Mouse (Mus musculus): Measurements from ENCODE around the gene Vps9d1. TPM values are rescaled to one million over a fixed set of nuclear protein-coding genes. Genes with fewer than 3 reads are reported as not detected.
"Not testable (repeated sequence)": the region's sequence is repeated elsewhere in the genome, so short reads cannot be mapped to it uniquely, and the experiment has no call there.

Vps9d1 gene
- polyA plus RNA-seq, 1 experiment from 2014 or later = 5.6 TPM

- ATAC-seq (ENCODE audit: low read depth) = no peak
- no peaks in the 10 kb centered on the region for H3K4me1 ChIP-seq (ENCODE audit: control insufficient read depth, low read depth, low read length)
- H3K36me3 ChIP-seq (ENCODE audit: control insufficient read depth, insufficient read depth) = peaks cover 15% of the 10 kb centered on the region
- no peak overlapping the region for H3K27ac ChIP-seq (ENCODE audit: low read length)
- H3K9ac ChIP-seq (ENCODE audit: low read depth, low read length) = no peak overlapping the region
- WGBS (ENCODE audit: insufficient replicate concordance) = 76% methylated on average over 7 of the region's 7 CpGs
- H3K4me3 ChIP-seq (ENCODE audit: low read depth, low read length) = no peak overlapping the region
- no peaks in the 10 kb centered on the region for H3K27me3 ChIP-seq (ENCODE audit: control insufficient read depth, insufficient read depth, low read depth, low read length)
- no peak overlapping the region for H3K4me2 ChIP-seq (ENCODE audit: low read depth, low read length)
- H3K9me3 ChIP-seq (replicated peaks; ENCODE audit: control insufficient read depth, low read length) = no peaks in the 10 kb centered on the region
Observed at GRCm38 (mm10) chr8:123283991-123284390, 29.8 kb upstream of the Vps9d1 start.

DNA sequence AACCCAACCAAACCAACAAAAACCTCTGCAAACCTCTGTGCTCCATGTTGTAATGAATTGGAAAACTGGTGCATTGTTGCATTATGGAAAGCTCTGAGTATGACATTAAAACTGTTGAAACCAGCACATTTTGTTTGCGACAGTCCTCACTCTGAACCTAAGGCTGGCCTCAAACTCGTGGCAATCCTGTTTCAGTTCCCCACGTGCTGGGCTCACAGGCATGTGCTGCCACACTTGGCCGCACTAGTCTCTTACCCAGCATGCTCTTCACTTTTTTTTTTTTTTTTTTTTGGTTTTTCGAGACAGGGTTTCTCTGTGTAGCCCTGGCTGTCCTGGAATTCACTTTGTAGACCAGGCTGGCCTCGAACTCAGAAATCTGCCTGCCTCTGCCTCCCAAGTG is 28.8 kb upstream of the Vps9d1 start:
- H3K9me3 ChIP-seq (replicated peaks; ENCODE audit: control insufficient read depth, low read length); H3K27me3 ChIP-seq (ENCODE audit: control insufficient read depth, insufficient read depth, low read depth, low read length); ATAC-seq (ENCODE audit: low read depth); H3K4me3 ChIP-seq (ENCODE audit: low read depth, low read length); H3K4me1 ChIP-seq (ENCODE audit: control insufficient read depth, low read depth, low read length); H3K27ac ChIP-seq (ENCODE audit: low read length); H3K9ac ChIP-seq (ENCODE audit: low read depth, low read length); H3K4me2 ChIP-seq (ENCODE audit: low read depth, low read length): not testable (repeated sequence)
- 69% methylated on average over 5 of the region's 6 CpGs for WGBS (ENCODE audit: insufficient replicate concordance)
- peaks cover 15% of the 10 kb centered on the region for H3K36me3 ChIP-seq (ENCODE audit: control insufficient read depth, insufficient read depth)

DNA sequence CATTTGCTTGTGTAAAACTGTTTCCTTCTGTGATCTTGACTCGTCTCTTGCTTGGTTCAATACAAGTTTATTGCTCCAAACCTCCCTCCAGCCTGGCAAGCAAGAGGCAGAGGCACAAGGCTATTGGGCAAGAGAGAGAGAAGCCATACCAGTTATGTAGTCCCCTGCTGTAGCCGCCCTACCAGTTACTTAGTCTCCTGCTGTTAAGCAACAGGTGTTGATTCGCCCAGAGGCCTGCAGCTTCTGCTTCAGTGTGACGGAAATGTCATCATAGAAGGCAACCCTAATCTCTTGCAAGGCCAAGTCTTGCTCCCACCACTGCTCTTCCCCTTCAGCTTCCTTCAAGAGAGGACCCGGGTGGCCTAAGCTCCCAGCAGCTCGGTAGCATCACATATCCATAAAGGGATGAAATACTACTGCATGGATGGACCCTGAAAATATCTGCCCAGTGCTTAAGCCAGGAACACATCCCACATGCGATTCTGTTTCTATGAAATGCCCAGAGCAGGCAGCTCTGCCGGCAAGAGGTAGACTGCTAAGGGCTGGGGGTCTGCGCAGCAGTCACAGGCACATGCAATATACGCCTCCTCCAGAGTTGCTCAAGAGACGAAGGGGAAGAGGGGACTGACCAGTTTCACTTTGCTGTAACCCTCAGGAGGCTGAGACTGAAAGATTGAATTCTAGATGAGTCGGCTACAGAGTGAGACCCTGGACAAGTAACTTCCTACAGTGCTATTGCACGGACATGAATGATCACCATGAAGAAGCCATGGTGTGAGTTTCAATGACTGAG is 26.4 kb upstream of the Vps9d1 start:
- H3K9ac ChIP-seq (ENCODE audit: low read depth, low read length) = no peak overlapping the region
- WGBS (ENCODE audit: insufficient replicate concordance) = 72% methylated on average over 13 of the region's 13 CpGs
- H3K4me3 ChIP-seq (ENCODE audit: low read depth, low read length) = peak overlapping the region; percentile 33
- peak; percentile 58 for ATAC-seq (ENCODE audit: low read depth)
- H3K9me3 ChIP-seq (replicated peaks; ENCODE audit: control insufficient read depth, low read length) = no peaks in the 10 kb centered on the region
- peaks cover 15% of the 10 kb centered on the region for H3K36me3 ChIP-seq (ENCODE audit: control insufficient read depth, insufficient read depth)
- H3K4me2 ChIP-seq (ENCODE audit: low read depth, low read length) = no peak overlapping the region
- H3K4me1 ChIP-seq (ENCODE audit: control insufficient read depth, low read depth, low read length) = no peaks in the 10 kb centered on the region
- no peaks in the 10 kb centered on the region for H3K27me3 ChIP-seq (ENCODE audit: control insufficient read depth, insufficient read depth, low read depth, low read length)
- peak overlapping the region; percentile 60 for H3K27ac ChIP-seq (ENCODE audit: low read length)

GRCm38 (mm10) chr8:123279828-123280227 is 25.7 kb upstream of the Vps9d1 start:
- Histone ChIP-seq H3K4me3 (ENCODE audit: low read depth, low read length) (no peak overlapping the region), H3K4me2 (ENCODE audit: low read depth, low read length) (no peak overlapping the region), H3K9me3 (replicated peaks; ENCODE audit: control insufficient read depth, low read length) (no peaks in the 10 kb centered on the region), H3K27ac (ENCODE audit: low read length) (no peak overlapping the region; the same call in 1 of the 2 replicates), H3K9ac (ENCODE audit: low read depth, low read length) (no peak overlapping the region), H3K27me3 (ENCODE audit: control insufficient read depth, insufficient read depth, low read depth, low read length) (no peaks in the 10 kb centered on the region), H3K4me1 (ENCODE audit: control insufficient read depth, low read depth, low read length) (no peaks in the 10 kb centered on the region), H3K36me3 (ENCODE audit: control insufficient read depth, insufficient read depth) (peaks cover 15% of the 10 kb centered on the region)
- WGBS (ENCODE audit: insufficient replicate concordance) = 69% methylated on average over 4 of the region's 4 CpGs
- no peak for ATAC-seq (ENCODE audit: low read depth)

- ATAC-seq (ENCODE audit: low read depth) = no peak
- no peak overlapping the region for H3K4me2 ChIP-seq (ENCODE audit: low read depth, low read length)
- no peaks in the 10 kb centered on the region for H3K27me3 ChIP-seq (ENCODE audit: control insufficient read depth, insufficient read depth, low read depth, low read length)
- H3K27ac ChIP-seq (ENCODE audit: low read length) = no peak overlapping the region
- no peaks in the 10 kb centered on the region for H3K9me3 ChIP-seq (replicated peaks; ENCODE audit: control insufficient read depth, low read length)
- no peak overlapping the region for H3K9ac ChIP-seq (ENCODE audit: low read depth, low read length)
- H3K36me3 ChIP-seq (ENCODE audit: control insufficient read depth, insufficient read depth) = peaks cover 22% of the 10 kb centered on the region
- no peaks in the 10 kb centered on the region for H3K4me1 ChIP-seq (ENCODE audit: control insufficient read depth, low read depth, low read length)
- no peak overlapping the region for H3K4me3 ChIP-seq (ENCODE audit: low read depth, low read length)
- WGBS (ENCODE audit: insufficient replicate concordance) = 75% methylated on average over 7 of the region's 7 CpGs
Observed at GRCm38 (mm10) chr8:123278445-123278844, 24.3 kb upstream of the Vps9d1 start.

GRCm38 (mm10) chr8:123275096-123275495 is 20.9 kb upstream of the Vps9d1 start:
- Histone ChIP-seq H3K4me1 (ENCODE audit: control insufficient read depth, low read depth, low read length) (no peaks in the 10 kb centered on the region), H3K4me2 (ENCODE audit: low read depth, low read length) (no peak overlapping the region), H3K9me3 (replicated peaks; ENCODE audit: control insufficient read depth, low read length) (no peaks in the 10 kb centered on the region), H3K27me3 (ENCODE audit: control insufficient read depth, insufficient read depth, low read depth, low read length) (no peaks in the 10 kb centered on the region), H3K27ac (ENCODE audit: low read length) (no peak overlapping the region), H3K36me3 (ENCODE audit: control insufficient read depth, insufficient read depth) (peaks cover 8% of the 10 kb centered on the region), H3K4me3 (ENCODE audit: low read depth, low read length) (no peak overlapping the region), H3K9ac (ENCODE audit: low read depth, low read length) (no peak overlapping the region)
- WGBS (ENCODE audit: insufficient replicate concordance) = 88% methylated on average over 12 of the region's 12 CpGs
- ATAC-seq (ENCODE audit: low read depth) = no peak

GRCm38 (mm10) chr8:123274447-123274846 is 20.3 kb upstream of the Vps9d1 start:
- Histone ChIP-seq H3K9ac (ENCODE audit: low read depth, low read length) (no peak overlapping the region), H3K27ac (ENCODE audit: low read length) (no peak overlapping the region), H3K36me3 (ENCODE audit: control insufficient read depth, insufficient read depth) (peaks cover 7% of the 10 kb centered on the region)

DNA sequence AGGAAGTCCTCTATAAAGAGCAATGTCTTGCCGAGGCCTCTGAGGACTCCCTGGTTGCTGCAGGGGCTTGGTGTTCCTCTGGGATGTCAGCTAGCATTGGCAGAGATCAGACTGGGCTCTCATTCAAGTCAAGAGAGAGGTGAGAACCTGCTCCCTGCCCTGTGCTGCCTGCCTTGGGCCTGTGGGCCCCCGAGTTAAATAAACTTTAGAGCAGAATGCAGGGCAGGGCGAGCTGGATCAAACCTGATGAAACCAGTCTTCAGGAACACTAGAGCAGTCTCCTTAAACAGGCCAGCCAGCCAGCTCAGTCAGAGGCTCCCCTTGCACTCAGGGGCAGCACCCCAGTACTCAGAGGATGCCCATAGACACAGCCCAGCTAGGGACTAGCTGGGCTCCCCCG is 17.8 kb upstream of the Vps9d1 start:
- Histone ChIP-seq H3K27ac (ENCODE audit: low read length) (no peak overlapping the region), H3K4me2 (ENCODE audit: low read depth, low read length) (no peak overlapping the region), H3K4me1 (ENCODE audit: control insufficient read depth, low read depth, low read length) (no peaks in the 10 kb centered on the region), H3K36me3 (ENCODE audit: control insufficient read depth, insufficient read depth) (peaks cover 20% of the 10 kb centered on the region), H3K9me3 (replicated peaks; ENCODE audit: control insufficient read depth, low read length) (no peaks in the 10 kb centered on the region), H3K9ac (ENCODE audit: low read depth, low read length) (no peak overlapping the region), H3K27me3 (ENCODE audit: control insufficient read depth, insufficient read depth, low read depth, low read length) (no peaks in the 10 kb centered on the region), H3K4me3 (ENCODE audit: low read depth, low read length) (no peak overlapping the region)
- WGBS (ENCODE audit: insufficient replicate concordance) = 78% methylated on average over 4 of the region's 4 CpGs
- no peak for ATAC-seq (ENCODE audit: low read depth)

More at GRCm38 (mm10) chr8:123274447-123274846, 20.3 kb upstream of the Vps9d1 start:
- 70% methylated on average over 5 of the region's 5 CpGs for WGBS (ENCODE audit: insufficient replicate concordance)
- H3K4me2 ChIP-seq (ENCODE audit: low read depth, low read length) = no peak overlapping the region
- no peaks in the 10 kb centered on the region for H3K27me3 ChIP-seq (ENCODE audit: control insufficient read depth, insufficient read depth, low read depth, low read length)
- H3K4me3 ChIP-seq (ENCODE audit: low read depth, low read length) = no peak overlapping the region
- ATAC-seq (ENCODE audit: low read depth) = no peak
- no peaks in the 10 kb centered on the region for H3K9me3 ChIP-seq (replicated peaks; ENCODE audit: control insufficient read depth, low read length)
- H3K4me1 ChIP-seq (ENCODE audit: control insufficient read depth, low read depth, low read length) = no peaks in the 10 kb centered on the region

GRCm38 (mm10) chr8:123271147-123271546 is 17.0 kb upstream of the Vps9d1 start:
- whole genome bisulfite sequencing (ENCODE audit: insufficient replicate concordance) = 89% methylated on average over 10 of the region's 10 CpGs
- H3K4me3 ChIP-seq (ENCODE audit: low read depth, low read length) = no peak overlapping the region
- no peak overlapping the region for H3K4me2 ChIP-seq (ENCODE audit: low read depth, low read length)
- H3K4me1 ChIP-seq (ENCODE audit: control insufficient read depth, low read depth, low read length) = no peaks in the 10 kb centered on the region
- H3K36me3 ChIP-seq (ENCODE audit: control insufficient read depth, insufficient read depth) = peaks cover 20% of the 10 kb centered on the region
- no peak for ATAC-seq (ENCODE audit: low read depth)
- H3K27me3 ChIP-seq (ENCODE audit: control insufficient read depth, insufficient read depth, low read depth, low read length) = no peaks in the 10 kb centered on the region
- H3K27ac ChIP-seq (ENCODE audit: low read length) = no peak overlapping the region
- no peaks in the 10 kb centered on the region for H3K9me3 ChIP-seq (replicated peaks; ENCODE audit: control insufficient read depth, low read length)
- no peak overlapping the region for H3K9ac ChIP-seq (ENCODE audit: low read depth, low read length)

Measured in liver, embryonic 16.5 days (tissue).